Mouse (Mus musculus) myocyte (in vitro differentiated cells): ENCODE measurements at regions not wholly inside any gene's neighbourhood (a gene's known extent, or its start where the extent isn't known, plus 50 kb on each side); places are given as distances from the start of the nearest gene placed in this dataset.

ENCODE experiments used
- H3K27me3 ChIP-seq: one replicate; pipeline ENCODE4 v1.6.1; 2011; ENCODE audit not compliant: control insufficient read depth, insufficient read depth, insufficient read length
- H3K36me3 ChIP-seq: one replicate; pipeline ENCODE4 v1.6.1; 2011; ENCODE audit not compliant: control insufficient read depth, insufficient read depth
- H3K4me2 ChIP-seq: one replicate; pipeline ENCODE4 v1.6.1; 2011; ENCODE audit warnings: low read depth, control low read depth
- H3K4me3 ChIP-seq: one replicate; pipeline ENCODE4 v1.5.1; 2011; ENCODE audit warnings: mild to moderate bottlenecking, control low read depth, moderate library complexity
- H3K79me2 ChIP-seq: one replicate; pipeline ENCODE4 v1.6.1; 2011; ENCODE audit not compliant: control insufficient read depth, insufficient read depth
- H3ac ChIP-seq: one replicate; pipeline ENCODE4 v1.6.1; 2011; ENCODE audit not compliant: control insufficient read depth, insufficient read length
- CEBPB ChIP-seq: IDR thresholded peaks from 2 replicates; pipeline ENCODE4 v1.6.1; 2011; ENCODE audit warnings: mild to moderate bottlenecking, moderate library complexity; ENCODE audit not compliant: poor library complexity, insufficient read depth, severe bottlenecking
- E2F4 ChIP-seq: IDR thresholded peaks from one replicate; pipeline ENCODE4 v1.6.1; 2011; ENCODE audit warnings: mild to moderate bottlenecking, control low read depth, moderate library complexity; ENCODE audit not compliant: insufficient read depth
- MAX ChIP-seq: IDR thresholded peaks from one replicate; pipeline ENCODE4 v1.6.1; 2011; ENCODE audit warnings: low read depth, mild to moderate bottlenecking, control low read depth
- MYOD1 ChIP-seq, 3 experiments: IDR thresholded peaks; one replicate each; pipeline ENCODE4 v1.6.1; 2011; ENCODE audit warnings: control low read depth in 2 of 3, low read depth in 2 of 3, mild to moderate bottlenecking in 2 of 3, moderate library complexity in 1 of 3; ENCODE audit not compliant: insufficient read length in 2 of 3, control insufficient read depth in 1 of 3
- MYOG ChIP-seq, 3 experiments: IDR thresholded peaks; one replicate each; pipeline ENCODE4 v1.6.1; 2011; ENCODE audit warnings: control low read depth in 2 of 3, low read depth in 2 of 3, mild to moderate bottlenecking in 2 of 3; ENCODE audit not compliant: insufficient read length in 2 of 3, control insufficient read depth in 1 of 3, insufficient read depth in 1 of 3
- POLR2A ChIP-seq: IDR thresholded peaks from one replicate; pipeline ENCODE4 v1.6.1; 2011; ENCODE audit warnings: low read depth, mild to moderate bottlenecking, control low read depth, moderate library complexity; ENCODE audit not compliant: insufficient read length
- POLR2AphosphoS2 ChIP-seq: IDR thresholded peaks from one replicate; pipeline ENCODE4 v1.6.1; 2011; ENCODE audit warnings: low read depth, control low read depth; ENCODE audit not compliant: insufficient read length
- REST ChIP-seq: IDR thresholded peaks from one replicate; pipeline ENCODE4 v1.6.1; 2011; ENCODE audit warnings: mild to moderate bottlenecking, control low read depth, moderate library complexity; ENCODE audit not compliant: insufficient read depth, insufficient read length
- SRF ChIP-seq: IDR thresholded peaks from one replicate; pipeline ENCODE4 v1.6.1; 2011; ENCODE audit warnings: low read depth; ENCODE audit not compliant: control insufficient read depth, insufficient read length
- TCF12 ChIP-seq: IDR thresholded peaks from one replicate; pipeline ENCODE4 v1.6.1; 2011; ENCODE audit warnings: mild to moderate bottlenecking, control low read depth; ENCODE audit not compliant: poor library complexity, insufficient read depth, severe bottlenecking
- TCF3 ChIP-seq: IDR thresholded peaks from one replicate; pipeline ENCODE4 v1.6.1; 2011; ENCODE audit warnings: low read depth, control low read depth; ENCODE audit not compliant: insufficient read length
- USF1 ChIP-seq: IDR thresholded peaks from one replicate; pipeline ENCODE4 v1.6.1; 2011; ENCODE audit warnings: low read depth, mild to moderate bottlenecking, control low read depth, moderate library complexity

DNA sequence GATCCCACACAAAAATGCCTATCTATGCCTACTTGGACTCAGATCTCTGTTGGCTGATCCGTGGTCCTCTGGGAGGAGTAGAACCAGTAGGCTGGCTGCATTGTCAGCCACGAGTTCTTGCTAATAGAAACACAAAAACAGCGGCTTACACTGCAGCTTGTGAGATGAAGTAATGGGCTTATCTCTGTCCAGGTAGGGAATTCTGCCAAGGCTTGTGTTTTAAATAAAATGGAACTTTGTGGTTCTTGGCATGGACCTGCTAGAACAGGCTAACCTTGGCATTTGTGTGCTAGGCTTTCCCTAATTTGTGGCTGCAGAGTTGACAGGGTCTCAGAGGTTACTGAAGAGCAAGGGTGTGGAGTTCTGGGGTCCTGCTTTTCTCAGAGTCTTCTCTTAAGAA lies 242.1 kb upstream of the Auts2 start:
- H3K4me2 ChIP-seq: no peak overlapping the region

GRCm38 (mm10) chr5:132784791-132785190 lies 241.6 kb upstream of the Auts2 start:
- no peaks in the 10 kb centered on the region for H3K36me3 ChIP-seq
- no peaks in the 10 kb centered on the region for H3K27me3 ChIP-seq
- no peaks in the 10 kb centered on the region for H3K79me2 ChIP-seq
- H3ac ChIP-seq: no peak overlapping the region
- H3K4me3 ChIP-seq: no peak overlapping the region
- no peak overlapping the region for H3K4me2 ChIP-seq
- TF ChIP-seq MYOD1 (IDR thresholded peaks at IDR 0.05; ENCODE audit: control insufficient read depth in 1 of 3, insufficient read length in 2 of 3, low read depth in 2 of 3): no peak
- TF ChIP-seq TCF12: no peak
- TF ChIP-seq REST: no peak
- TF ChIP-seq USF1: no peak
- no peak for TF ChIP-seq POLR2AphosphoS2
- TF ChIP-seq POLR2A: no peak
- no peak for TF ChIP-seq MAX
- no peak for TF ChIP-seq SRF
- no peak for TF ChIP-seq E2F4
- TF ChIP-seq TCF3: no peak

More for the DNA sequence above, 242.1 kb upstream of the Auts2 start:
- H3ac ChIP-seq: no peak overlapping the region
- H3K79me2 ChIP-seq: no peaks in the 10 kb centered on the region
- TF ChIP-seq MYOG (IDR thresholded peaks at IDR 0.05; ENCODE audit: control insufficient read depth in 1 of 3, insufficient read depth in 1 of 3, insufficient read length in 2 of 3, low read depth in 2 of 3) (no peak), POLR2A (no peak), TCF12 (no peak), MYOD1 (IDR thresholded peaks at IDR 0.05; ENCODE audit: control insufficient read depth in 1 of 3, insufficient read length in 2 of 3, low read depth in 2 of 3) (no peak), POLR2AphosphoS2 (no peak)
- no peaks in the 10 kb centered on the region for H3K36me3 ChIP-seq
- no peaks in the 10 kb centered on the region for H3K27me3 ChIP-seq
- no peak overlapping the region for H3K4me3 ChIP-seq

DNA sequence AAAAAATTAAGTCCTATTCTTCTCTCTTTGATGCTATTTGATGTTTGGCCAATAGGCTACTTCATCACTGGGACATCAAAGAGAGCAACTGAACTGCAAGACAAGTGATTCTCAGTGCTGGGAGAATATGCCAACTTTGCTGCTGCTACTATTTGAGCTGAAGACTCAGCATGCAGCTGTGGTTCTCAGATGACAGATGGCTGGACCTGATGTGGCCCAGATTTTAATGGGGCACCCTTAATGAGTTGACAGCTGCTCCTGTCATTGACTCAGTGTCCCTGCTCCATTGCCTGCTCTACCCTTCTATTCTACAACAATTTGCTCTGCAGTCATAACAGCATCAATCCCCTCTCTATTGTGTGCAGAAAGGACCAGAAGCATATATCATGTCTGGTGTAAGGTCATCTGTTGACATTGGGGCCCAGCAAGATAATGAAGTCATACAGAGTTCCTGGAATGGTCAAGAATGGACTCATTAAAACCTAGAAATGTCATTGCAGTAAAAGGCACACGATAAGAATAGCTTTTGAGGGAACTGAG lies 231.1 kb upstream of the Auts2 start:
- Histone ChIP-seq H3K4me3 (no peak overlapping the region), H3K27me3 (no peaks in the 10 kb centered on the region), H3K4me2 (no peak overlapping the region), H3ac (no peak overlapping the region), H3K36me3 (no peaks in the 10 kb centered on the region), H3K79me2 (no peaks in the 10 kb centered on the region)
- no peak for TF ChIP-seq SRF
- TF ChIP-seq MYOD1 (IDR thresholded peaks at IDR 0.05; ENCODE audit: control insufficient read depth in 1 of 3, insufficient read length in 2 of 3, low read depth in 2 of 3): no peak
- no peak for TF ChIP-seq MAX
- no peak for TF ChIP-seq POLR2AphosphoS2
- no peak for TF ChIP-seq E2F4
- TF ChIP-seq CEBPB: no peak
- TF ChIP-seq REST: no peak
- no peak for TF ChIP-seq POLR2A
- TF ChIP-seq USF1: no peak
- no peak for TF ChIP-seq TCF12

GRCm38 (mm10) chr5:132760396-132760795 lies 217.3 kb upstream of the Auts2 start:
- H3K36me3 ChIP-seq: no peaks in the 10 kb centered on the region
- H3ac ChIP-seq: no peak overlapping the region
- H3K4me3 ChIP-seq: no peak overlapping the region
- no peak overlapping the region for H3K4me2 ChIP-seq
- no peaks in the 10 kb centered on the region for H3K27me3 ChIP-seq
- H3K79me2 ChIP-seq: no peaks in the 10 kb centered on the region
- TF ChIP-seq REST (no peak), SRF (no peak), TCF12 (no peak), USF1 (no peak), MYOD1 (IDR thresholded peaks at IDR 0.05; ENCODE audit: control insufficient read depth in 1 of 3, insufficient read length in 2 of 3, low read depth in 2 of 3) (no peak), E2F4 (no peak), CEBPB (no peak), TCF3 (no peak), MYOG (IDR thresholded peaks at IDR 0.05; ENCODE audit: control insufficient read depth in 1 of 3, insufficient read depth in 1 of 3, insufficient read length in 2 of 3, low read depth in 2 of 3) (no peak), POLR2AphosphoS2 (no peak), MAX (no peak), POLR2A (no peak)

- no peak for TF ChIP-seq CEBPB
- TF ChIP-seq TCF3: no peak
- no peak for TF ChIP-seq E2F4
- TF ChIP-seq USF1: no peak
- TF ChIP-seq POLR2A: no peak
- no peak for TF ChIP-seq MYOG (IDR thresholded peaks at IDR 0.05; ENCODE audit: control insufficient read depth in 1 of 3, insufficient read depth in 1 of 3, insufficient read length in 2 of 3, low read depth in 2 of 3)
- no peak for TF ChIP-seq MYOD1 (IDR thresholded peaks at IDR 0.05; ENCODE audit: control insufficient read depth in 1 of 3, insufficient read length in 2 of 3, low read depth in 2 of 3)
- TF ChIP-seq TCF12: no peak
- TF ChIP-seq POLR2AphosphoS2: no peak
- TF ChIP-seq REST: no peak
- TF ChIP-seq SRF: no peak
- no peak for TF ChIP-seq MAX
- H3K27me3 ChIP-seq: no peaks in the 10 kb centered on the region
- no peak overlapping the region for H3ac ChIP-seq
- no peak overlapping the region for H3K4me2 ChIP-seq
- no peaks in the 10 kb centered on the region for H3K36me3 ChIP-seq
- H3K4me3 ChIP-seq: no peak overlapping the region
- H3K79me2 ChIP-seq: no peaks in the 10 kb centered on the region
These were observed 216.6 kb upstream of the Auts2 start for GRCm38 (mm10) chr5:132759751-132760150.
